Mouse (Mus musculus): Measurements from ENCODE around the gene Gata2.

DNA sequence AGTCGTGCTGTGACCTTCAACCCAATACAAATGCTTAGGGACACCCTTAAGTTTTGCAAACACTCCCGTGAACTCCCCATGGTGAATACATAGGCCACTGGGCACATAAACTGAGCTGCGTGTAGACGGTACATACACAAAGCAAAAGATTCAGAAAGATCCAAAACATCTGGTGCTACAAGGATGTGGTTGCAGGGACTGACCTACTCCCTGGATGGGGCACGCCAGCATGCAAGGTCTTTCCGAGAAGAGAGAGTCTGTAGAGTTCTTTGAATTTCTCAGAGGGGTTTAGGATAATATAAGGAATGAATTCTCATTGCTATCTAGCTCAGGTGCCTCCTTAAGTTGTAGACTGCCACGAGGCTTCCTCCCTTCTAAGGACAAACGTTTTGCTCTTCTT lies 935 bp upstream of the Gata2 start:
- TF ChIP-seq EP300 (IDR thresholded peaks at IDR 0.05; ENCODE audit: insufficient read depth, low read depth, low read length) (no peak), CTCF (IDR thresholded peaks at IDR 0.05; ENCODE audit: low read depth, low read length) (no peak), POLR2A (IDR thresholded peaks at IDR 0.05; ENCODE audit: insufficient read depth, low read length) (no peak)

Measured in ES-Bruce4 (cell line).